Mouse (Mus musculus) left cerebral cortex, postnatal 4 days (tissue): ENCODE data around the gene Cpsf4l. TPM values are rescaled to one million over a fixed set of nuclear protein-coding genes. Genes with fewer than 3 reads are reported as not detected.

ENCODE experiments used
- DNase-seq: peaks from one replicate; pipeline ENCODE4 v3.0.0-alpha.2; 2022
- intact Hi-C: fragments of 180-260 bp; cut with DNase I; formaldehyde crosslinking; loops from one replicate; pipeline ENCODE4 v1.15.1; 2025
- total RNA-seq, 2 experiments: library from RNA; stranded (reverse); gene quantifications; 2 replicates each; pipeline ENCODE4 v1.2.3; 2021

Gene Cpsf4l
- total RNA-seq, 2 experiments from 2014 or later: not detected

GRCm38 (mm10) chr11:113648690-113649352 is 61.0 kb downstream of the Cpsf4l start, which contains the start of gene Cog1:
Gene Cog1, plus strand, starts transcription at chr11:113649169.
- no peak for DNase-seq
- intact Hi-C loops: no loop called here

Other genes with a start within 250 kb of the Cpsf4l start
- gene Sstr2, start 90.7 kb downstream of the Cpsf4l start, total RNA-seq: 10 to 100 TPM; 21.2 to 23.0 TPM
- gene Cog1, start 60.8 kb downstream of the Cpsf4l start, total RNA-seq: 10 to 100 TPM; 36.2 to 36.4 TPM
- gene Slc39a11, start 59.9 kb downstream of the Cpsf4l start, total RNA-seq: 10 to 100 TPM; 23.5 to 26.1 TPM
- 10 to 100 TPM; 28.1 to 29.3 TPM for gene Fam104a, start 25.9 kb downstream of the Cpsf4l start, total RNA-seq
- 10 to 100 TPM; 19.2 to 19.4 TPM for gene D11Wsu47e, start 25.6 kb downstream of the Cpsf4l start, total RNA-seq
- 10 to 100 TPM; 53.1 to 53.4 TPM for gene Cdc42ep4, start 41.9 kb upstream of the Cpsf4l start, total RNA-seq